Mouse (Mus musculus) small intestine, adult 2 months (tissue): ENCODE data around the gene Tcfl5.

Experiments
- CTCF ChIP-seq: fragments of 200-500 bp; IDR thresholded peaks from 2 replicates; pipeline ENCODE4 v1.5.1; 2012; ENCODE audit warnings: low read depth, mild to moderate bottlenecking, control low read depth, inconsistent platforms, low read length, moderate library complexity, mixed read lengths; ENCODE audit not compliant: insufficient replicate concordance, insufficient read length; ENCODE audit errors: extremely low read depth
- POLR2A ChIP-seq: fragments of 200-500 bp; IDR thresholded peaks from 2 replicates; pipeline ENCODE4 v1.6.1; 2012; ENCODE audit warnings: low read depth, mild to moderate bottlenecking, control low read depth, inconsistent platforms, low read length, moderate library complexity

DNA sequence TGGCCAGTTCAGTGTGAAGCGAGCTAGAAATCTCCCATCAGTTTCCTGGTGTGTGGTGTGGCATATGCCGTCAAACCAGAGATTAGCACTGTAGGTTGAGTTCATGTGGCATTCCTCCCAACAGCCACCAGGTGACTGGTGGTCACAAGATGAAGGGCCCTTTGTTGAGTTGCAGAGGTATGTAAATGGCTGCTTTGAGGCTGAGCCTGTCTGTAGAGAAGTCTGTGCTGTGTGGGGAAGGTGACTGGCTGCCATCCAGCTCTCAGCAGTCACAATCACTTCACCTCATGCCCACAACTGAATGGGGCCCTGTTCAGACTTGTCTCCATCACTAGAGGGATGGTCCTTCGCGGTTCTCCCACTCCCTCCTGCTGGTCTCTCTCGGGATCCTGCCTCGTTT, 37.7 kb downstream of the Tcfl5 start:
- TF ChIP-seq POLR2A (no peak), CTCF (no peak)
